Mouse (Mus musculus): ENCODE measurements at regions not wholly inside any gene's neighbourhood (a gene's known extent, or its start where the extent isn't known, plus 50 kb on each side); places are given as distances from the start of the nearest gene placed in this dataset.

GRCm38 (mm10) chr8:8940899-8941298, 250.6 kb upstream of the Arglu1 start:
- 93% methylated on average over 4 of the region's 4 CpGs for WGBS
- ATAC-seq (ENCODE audit: low FRiP score, low read depth), result no peak

GRCm38 (mm10) chr8:8938536-8938935, 248.2 kb upstream of the Arglu1 start:
- Histone ChIP-seq H3K4me3 (no peak overlapping the region), H3K36me3 (no peaks in the 10 kb centered on the region), H3K4me1 (no peaks in the 10 kb centered on the region), H3K27me3 (peaks cover 7% of the 10 kb centered on the region; the same call in 1 of the 2 replicates), H3K9ac (replicated peaks) (no peak overlapping the region), H3K27ac (replicated peaks) (no peak overlapping the region), H3K9me3 (no peaks in the 10 kb centered on the region), H3K4me2 (replicated peaks) (no peak overlapping the region)
- 81% methylated on average over 7 of the region's 7 CpGs for WGBS
- no peak for ATAC-seq (ENCODE audit: low FRiP score, low read depth)

More at GRCm38 (mm10) chr8:8940899-8941298, 250.6 kb upstream of the Arglu1 start:
- H3K4me3 ChIP-seq, result no peak overlapping the region
- no peak overlapping the region for H3K9ac ChIP-seq (replicated peaks)
- no peaks in the 10 kb centered on the region for H3K4me1 ChIP-seq
- no peak overlapping the region for H3K27ac ChIP-seq (replicated peaks)
- no peaks in the 10 kb centered on the region for H3K9me3 ChIP-seq
- H3K27me3 ChIP-seq, result peaks cover 7% of the 10 kb centered on the region; the same call in 1 of the 2 replicates
- H3K4me2 ChIP-seq (replicated peaks), result no peak overlapping the region
- H3K36me3 ChIP-seq, result no peaks in the 10 kb centered on the region

DNA sequence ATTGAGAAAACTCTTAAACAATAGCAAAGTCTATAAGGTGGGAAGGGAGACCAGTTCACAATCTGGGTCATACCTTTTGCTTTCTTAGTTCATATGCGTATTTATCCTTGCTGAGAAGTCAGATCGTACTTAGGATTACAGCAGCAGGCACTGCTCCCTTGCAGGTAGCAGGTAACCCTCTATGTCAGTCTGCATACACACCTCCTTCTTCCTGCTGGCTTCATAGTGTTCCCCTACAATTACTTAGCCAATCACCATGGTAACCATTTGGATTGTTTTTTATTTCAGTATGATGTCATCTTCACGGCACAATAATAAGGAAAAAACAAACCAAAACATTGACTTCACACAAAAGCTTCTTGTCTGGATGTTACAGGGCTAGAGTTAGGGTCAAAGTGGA, 242.1 kb upstream of the Arglu1 start:
- no peak overlapping the region for H3K9ac ChIP-seq (replicated peaks)
- ATAC-seq (ENCODE audit: low FRiP score, low read depth), result no peak
- 73% methylated on average over 3 of the region's 3 CpGs for WGBS
- H3K4me3 ChIP-seq, result no peak overlapping the region
- H3K27me3 ChIP-seq, result peaks cover 5% of the 10 kb centered on the region; the same call in 1 of the 2 replicates
- H3K9me3 ChIP-seq, result no peaks in the 10 kb centered on the region
- no peak overlapping the region for H3K4me2 ChIP-seq (replicated peaks)
- no peak overlapping the region for H3K27ac ChIP-seq (replicated peaks)
- H3K4me1 ChIP-seq, result 0 out of 2 replicates have a peak, but pooled peaks cover 3% of the 10 kb centered on the region
- H3K36me3 ChIP-seq, result no peaks in the 10 kb centered on the region

GRCm38 (mm10) chr8:8931746-8932145, 241.4 kb upstream of the Arglu1 start:
- ATAC-seq (ENCODE audit: low FRiP score, low read depth), result no peak
- WGBS, result 86% methylated on average over 6 of the region's 6 CpGs
- no peak overlapping the region for H3K9ac ChIP-seq (replicated peaks)

DNA sequence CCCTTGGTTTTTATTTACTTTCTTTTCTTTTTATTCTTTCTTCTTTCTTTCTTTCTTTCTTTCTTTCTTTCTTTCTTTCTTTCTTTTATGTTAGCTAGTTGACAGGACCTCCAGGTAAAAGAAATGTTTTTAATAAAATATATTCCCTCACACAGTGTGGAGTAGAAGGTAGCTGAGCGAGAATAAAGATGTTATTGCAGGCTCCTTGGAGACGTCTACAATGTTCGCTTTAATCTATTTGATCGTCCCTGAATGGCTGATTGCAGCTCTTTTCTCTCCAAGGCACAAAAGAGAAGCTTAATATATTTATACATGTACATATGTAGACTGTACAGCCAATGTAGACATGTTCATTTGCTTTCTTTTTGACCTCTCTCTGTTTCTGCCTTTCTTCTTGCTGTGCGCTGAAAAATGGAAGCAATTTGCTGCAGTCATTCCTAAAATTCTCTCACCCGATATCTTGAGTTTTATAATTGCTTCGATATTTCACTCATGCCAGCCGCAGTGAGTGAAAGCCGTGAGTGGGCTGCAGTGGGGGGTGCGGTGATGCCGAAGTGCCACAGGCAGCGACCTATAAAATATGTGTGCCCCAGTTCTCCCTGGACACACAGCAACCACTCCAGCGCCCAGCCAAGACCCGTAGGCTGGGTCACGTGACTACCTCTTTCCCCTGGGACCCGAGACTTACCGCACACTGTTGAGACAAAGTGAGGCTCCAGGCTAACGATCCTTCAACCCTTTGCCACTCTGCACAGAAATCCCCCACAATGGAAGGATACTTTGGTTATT, 237.9 kb upstream of the Arglu1 start:
- no peak for ATAC-seq (ENCODE audit: low FRiP score, low read depth)

More at GRCm38 (mm10) chr8:8931746-8932145, 241.4 kb upstream of the Arglu1 start:
- H3K4me3 ChIP-seq, result no peak overlapping the region
- 0 out of 2 replicates have a peak, but pooled peaks cover 3% of the 10 kb centered on the region for H3K4me1 ChIP-seq
- no peak overlapping the region for H3K27ac ChIP-seq (replicated peaks)
- H3K36me3 ChIP-seq, result no peaks in the 10 kb centered on the region
- no peak overlapping the region for H3K4me2 ChIP-seq (replicated peaks)
- peaks cover 5% of the 10 kb centered on the region; the same call in 1 of the 2 replicates for H3K27me3 ChIP-seq
- no peaks in the 10 kb centered on the region for H3K9me3 ChIP-seq

GRCm38 (mm10) chr8:8921446-8921845, 231.1 kb upstream of the Arglu1 start:
- ATAC-seq (ENCODE audit: low FRiP score, low read depth), result no peak
- H3K4me2 ChIP-seq (replicated peaks), result no peak overlapping the region
- peaks cover 17% of the 10 kb centered on the region for H3K4me1 ChIP-seq
- H3K36me3 ChIP-seq, result no peaks in the 10 kb centered on the region
- no peaks in the 10 kb centered on the region for H3K27me3 ChIP-seq
- H3K9ac ChIP-seq (replicated peaks), result no peak overlapping the region
- H3K9me3 ChIP-seq, result no peaks in the 10 kb centered on the region
- H3K27ac ChIP-seq (replicated peaks), result no peak overlapping the region
- 15% methylated on average over 2 of the region's 2 CpGs for WGBS
- no peak overlapping the region for H3K4me3 ChIP-seq

More for the DNA sequence above, 237.9 kb upstream of the Arglu1 start:
- Histone ChIP-seq H3K36me3 (no peaks in the 10 kb centered on the region), H3K9me3 (no peaks in the 10 kb centered on the region), H3K4me3 (no peak overlapping the region), H3K4me1 (0 out of 2 replicates have a peak, but pooled peaks cover 3% of the 10 kb centered on the region), H3K27ac (replicated peaks) (no peak overlapping the region), H3K4me2 (replicated peaks) (no peak overlapping the region), H3K27me3 (peaks cover 5% of the 10 kb centered on the region; the same call in 1 of the 2 replicates), H3K9ac (replicated peaks) (no peak overlapping the region)
- WGBS, result 70% methylated on average over 18 of the region's 18 CpGs

GRCm38 (mm10) chr8:8919582-8920503, 229.5 kb upstream of the Arglu1 start:
- 2% methylated on average over 11 of the region's 11 CpGs for WGBS
- Histone ChIP-seq H3K9me3 (peaks cover 12% of the 10 kb centered on the region), H3K27ac (replicated peaks) (peak overlapping the region; percentile 50), H3K27me3 (no peaks in the 10 kb centered on the region), H3K4me2 (replicated peaks) (peak overlapping the region; percentile 16; the same call in 1 of the 2 replicates), H3K36me3 (no peaks in the 10 kb centered on the region), H3K4me3 (no peak overlapping the region), H3K9ac (replicated peaks) (no peak overlapping the region), H3K4me1 (peaks cover 17% of the 10 kb centered on the region)
- ATAC-seq (ENCODE audit: low FRiP score, low read depth), result peak; percentile 76

- Histone ChIP-seq H3K27me3 (no peaks in the 10 kb centered on the region), H3K4me1 (peaks cover 17% of the 10 kb centered on the region), H3K27ac (replicated peaks) (0 out of 2 replicates have a peak overlapping the region, but pooled peaks have one; percentile 20), H3K4me2 (replicated peaks) (0 out of 2 replicates have a peak overlapping the region, but pooled peaks have one; percentile 16), H3K4me3 (no peak overlapping the region), H3K36me3 (no peaks in the 10 kb centered on the region), H3K9ac (replicated peaks) (no peak overlapping the region), H3K9me3 (peaks cover 18% of the 10 kb centered on the region)
- no peak for ATAC-seq (ENCODE audit: low FRiP score, low read depth)
- 39% methylated on average over 9 of the region's 9 CpGs for WGBS
Measured at GRCm38 (mm10) chr8:8919040-8919439, 228.7 kb upstream of the Arglu1 start.

GRCm38 (mm10) chr8:8907478-8908165, 217.3 kb upstream of the Arglu1 start:
- ATAC-seq (ENCODE audit: low FRiP score, low read depth), result no peak

DNA sequence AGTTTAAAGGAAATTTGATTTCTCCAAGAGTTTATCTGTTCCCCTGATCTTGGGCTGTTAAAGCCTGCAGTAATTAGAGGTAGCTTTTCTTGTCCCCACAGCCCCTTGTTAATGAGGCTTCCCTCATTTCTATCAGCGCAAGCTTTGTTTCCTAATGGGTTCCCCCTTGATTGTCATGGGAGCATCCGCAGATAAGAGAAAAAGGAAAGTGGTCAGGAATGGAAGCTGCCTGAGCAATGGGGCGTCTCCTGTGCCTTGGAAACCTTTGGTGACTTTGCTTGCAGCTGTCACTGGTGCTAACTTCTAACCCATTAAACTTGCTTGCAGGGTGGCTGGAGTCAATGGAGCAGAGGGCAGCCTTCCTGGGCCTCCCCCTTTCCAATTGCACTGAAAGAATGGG, 202.7 kb upstream of the Arglu1 start:
- WGBS, result 23% methylated on average over 3 of the region's 3 CpGs
- no peaks in the 10 kb centered on the region; the same call in 1 of the 2 replicates for H3K4me1 ChIP-seq
- no peak overlapping the region for H3K4me3 ChIP-seq
- ATAC-seq (ENCODE audit: low FRiP score, low read depth), result no peak
- no peak overlapping the region for H3K9ac ChIP-seq (replicated peaks)
- no peaks in the 10 kb centered on the region for H3K36me3 ChIP-seq
- H3K27ac ChIP-seq (replicated peaks), result no peak overlapping the region
- H3K27me3 ChIP-seq, result peaks cover 36% of the 10 kb centered on the region
- no peaks in the 10 kb centered on the region for H3K9me3 ChIP-seq
- no peak overlapping the region for H3K4me2 ChIP-seq (replicated peaks)

More at GRCm38 (mm10) chr8:8907478-8908165, 217.3 kb upstream of the Arglu1 start:
- no peak overlapping the region for H3K9ac ChIP-seq (replicated peaks)
- no peak overlapping the region for H3K4me3 ChIP-seq
- no peak overlapping the region for H3K4me2 ChIP-seq (replicated peaks)
- H3K9me3 ChIP-seq, result no peaks in the 10 kb centered on the region
- no peaks in the 10 kb centered on the region for H3K36me3 ChIP-seq
- WGBS, result 37% methylated on average over 7 of the region's 7 CpGs
- peaks cover 11% of the 10 kb centered on the region for H3K4me1 ChIP-seq
- H3K27me3 ChIP-seq, result peaks cover 5% of the 10 kb centered on the region
- no peak overlapping the region for H3K27ac ChIP-seq (replicated peaks)

DNA sequence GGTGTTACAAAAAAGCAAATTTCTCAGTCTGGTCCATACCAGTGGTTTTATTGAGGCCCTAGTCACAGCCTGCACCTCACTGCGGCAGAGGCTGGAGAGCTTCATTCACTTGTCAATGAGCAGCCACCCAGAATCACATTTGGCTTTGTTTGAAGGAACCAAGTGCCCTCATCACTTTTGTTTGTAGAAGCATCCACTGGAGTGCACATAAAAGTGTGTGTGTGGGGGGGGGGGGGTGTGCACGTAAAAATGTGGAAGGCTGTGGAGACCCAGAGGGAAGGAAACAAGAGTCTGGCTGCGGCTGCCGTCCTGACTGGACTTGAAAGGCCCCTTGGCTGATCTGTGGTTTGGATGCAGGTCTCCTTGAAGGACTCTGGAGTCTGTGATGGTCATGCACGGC, 187.0 kb upstream of the Arglu1 start:
- no peak for ATAC-seq (ENCODE audit: low FRiP score, low read depth)
- H3K36me3 ChIP-seq, result no peaks in the 10 kb centered on the region

More for the DNA sequence above, 187.0 kb upstream of the Arglu1 start:
- Histone ChIP-seq H3K27me3 (peaks cover 83% of the 10 kb centered on the region), H3K9ac (replicated peaks) (no peak overlapping the region), H3K4me2 (replicated peaks) (0 out of 2 replicates have a peak overlapping the region, but pooled peaks have one; percentile 1), H3K9me3 (peaks cover 9% of the 10 kb centered on the region; the same call in 1 of the 2 replicates), H3K27ac (replicated peaks) (no peak overlapping the region), H3K4me3 (no peak overlapping the region), H3K4me1 (peaks cover 10% of the 10 kb centered on the region)
- WGBS, result 28% methylated on average over 5 of the region's 5 CpGs
